Mouse (Mus musculus) MEL (cell line): Measurements from ENCODE around the gene Cdt1. TPM values are rescaled to one million over a fixed set of nuclear protein-coding genes. Genes with fewer than 3 reads are reported as not detected.

Experiments used
- DNase-seq: peaks from one replicate; pipeline ENCODE4 v3.0.0; 2011; ENCODE audit warnings: low read depth, low spot score
- H3K27ac ChIP-seq: 2 replicates; pipeline ENCODE4 v1.5.1; 2012; ENCODE audit warnings: low read depth, mild to moderate bottlenecking, control low read depth, low read length, moderate library complexity; ENCODE audit not compliant: control insufficient read depth
- H3K27me3 ChIP-seq, 2 experiments: fragments of 150-350 bp in 1 of 2; sonication (generic) in 1 of 2; 2 replicates each; pipeline ENCODE4 v1.6.1; 2012; ENCODE audit warnings: low read length in 2 of 2, mild to moderate bottlenecking in 2 of 2, improper control_type of control experiment in 1 of 2, moderate library complexity in 1 of 2; ENCODE audit not compliant: insufficient read depth in 2 of 2, control insufficient read depth in 1 of 2
- H3K36me3 ChIP-seq, 2 experiments: 2 replicates each; pipeline ENCODE4 v1.6.1; 2012 to 2014; ENCODE audit warnings: low read length in 2 of 2, improper control_type of control experiment in 1 of 2, inconsistent platforms in 1 of 2, mild to moderate bottlenecking in 1 of 2; ENCODE audit not compliant: insufficient read depth in 2 of 2, control insufficient read depth in 1 of 2
- H3K4me1 ChIP-seq, 2 experiments: fragments of 150-350 bp in 1 of 2; sonication (generic) in 1 of 2; 2 replicates each; pipeline ENCODE4 v1.6.1; 2012; ENCODE audit warnings: low read length in 2 of 2, improper control_type of control experiment in 1 of 2, mild to moderate bottlenecking in 1 of 2; ENCODE audit not compliant: insufficient read depth in 2 of 2, control insufficient read depth in 1 of 2
- H3K4me3 ChIP-seq, 2 experiments: fragments of 150-350 bp in 1 of 2; sonication (generic) in 1 of 2; 2 replicates each; pipeline ENCODE4 v1.5.1; 2012; ENCODE audit warnings: low read depth in 2 of 2, low read length in 2 of 2, mild to moderate bottlenecking in 2 of 2, moderate library complexity in 2 of 2, control low read depth in 1 of 2, improper control_type of control experiment in 1 of 2; ENCODE audit not compliant: control insufficient read depth in 1 of 2, insufficient read depth in 1 of 2
- H3K79me2 ChIP-seq: 2 replicates; pipeline ENCODE4 v1.6.1; 2012; ENCODE audit warnings: mild to moderate bottlenecking, low read length, moderate library complexity; ENCODE audit not compliant: control insufficient read depth, poor library complexity, insufficient read depth
- H3K9ac ChIP-seq: 2 replicates; pipeline ENCODE4 v1.6.1; 2012; ENCODE audit warnings: low read depth, mild to moderate bottlenecking, control low read depth, low read length, moderate library complexity; ENCODE audit not compliant: control insufficient read depth, poor library complexity, severe bottlenecking
- H3K9me3 ChIP-seq: fragments of 150-350 bp; sonication (generic); replicated peaks from 2 replicates; pipeline ENCODE4 v1.6.1; 2012; ENCODE audit warnings: mild to moderate bottlenecking, low read length, improper control_type of control experiment, moderate library complexity; ENCODE audit not compliant: insufficient read depth
- CTCF ChIP-seq, 3 experiments: IDR thresholded peaks in 2 of 3; conservative IDR thresholded peaks in 1 of 3; 2 replicates each; pipeline ENCODE4 v1.5.1; 2011 to 2012; ENCODE audit warnings: low read length in 3 of 3, low read depth in 2 of 3, mild to moderate bottlenecking in 2 of 3, improper control_type of control experiment in 1 of 3, inconsistent platforms in 1 of 3, mixed read lengths in 1 of 3, moderate library complexity in 1 of 3; ENCODE audit not compliant: control insufficient read depth in 1 of 3, insufficient read depth in 1 of 3, poor library complexity in 1 of 3, severe bottlenecking in 1 of 3
- GABPA ChIP-seq: IDR thresholded peaks from 2 replicates; pipeline ENCODE4 v1.6.1; 2012; ENCODE audit warnings: low read depth, mild to moderate bottlenecking, inconsistent platforms, low read length, improper control_type of control experiment, moderate library complexity
- MXI1 ChIP-seq: IDR thresholded peaks from 2 replicates; pipeline ENCODE4 v1.6.1; 2011; ENCODE audit warnings: mild to moderate bottlenecking, low read depth, low read length, improper control_type of control experiment
- POLR2A ChIP-seq, 2 experiments: IDR thresholded peaks; 2 replicates each; pipeline ENCODE4 v1.6.1; 2011 to 2012; ENCODE audit warnings: low read length in 2 of 2, mild to moderate bottlenecking in 2 of 2, control low read depth in 1 of 2, improper control_type of control experiment in 1 of 2, low read depth in 1 of 2, moderate library complexity in 1 of 2; ENCODE audit not compliant: control insufficient read depth in 1 of 2, insufficient read depth in 1 of 2, poor library complexity in 1 of 2
- POLR2AphosphoS2 ChIP-seq: IDR thresholded peaks from 2 replicates; pipeline ENCODE4 v1.6.1; 2011; ENCODE audit warnings: low read length, improper control_type of control experiment
- POLR2AphosphoS5 ChIP-seq: IDR thresholded peaks from 2 replicates; pipeline ENCODE4 v1.6.1; 2012; ENCODE audit warnings: low read depth, borderline replicate concordance, mild to moderate bottlenecking, inconsistent platforms, low read length, moderate library complexity, mixed read lengths
- UBTF ChIP-seq: IDR thresholded peaks from 2 replicates; pipeline ENCODE4 v1.6.1; 2012; ENCODE audit warnings: low read depth, mild to moderate bottlenecking, inconsistent platforms, low read length, improper control_type of control experiment, moderate library complexity, borderline replicate concordance; ENCODE audit not compliant: insufficient read depth
- USF1 ChIP-seq: IDR thresholded peaks from 2 replicates; pipeline ENCODE4 v1.6.1; 2014; ENCODE audit warnings: low read depth, mild to moderate bottlenecking, inconsistent platforms, low read length, improper control_type of control experiment, moderate library complexity
- USF2 ChIP-seq, 2 experiments: IDR thresholded peaks; 2 replicates each; pipeline ENCODE4 v1.6.1; 2011 to 2012; ENCODE audit warnings: improper control_type of control experiment in 2 of 2, low read length in 2 of 2, borderline replicate concordance in 1 of 2, inconsistent platforms in 1 of 2, low read depth in 1 of 2, mild to moderate bottlenecking in 1 of 2; ENCODE audit not compliant: insufficient read depth in 1 of 2
- ZC3H11A ChIP-seq: IDR thresholded peaks from 2 replicates; pipeline ENCODE4 v1.6.1; 2012; ENCODE audit warnings: low read depth, mild to moderate bottlenecking, inconsistent platforms, low read length, improper control_type of control experiment
- polyA plus RNA-seq, 2 experiments: library from polyadenylated mRNA; stranded (reverse) in 1 of 2; unstranded in 1 of 2; fragments of >175 nt in 1 of 2; fragments of >200 nt in 1 of 2; gene quantifications; 2 replicates each; pipeline versions ENCODE4 v1.2.1 to v1.2.4; 2012; ENCODE audit warnings: low replicate concordance in 2 of 2, low read depth in 1 of 2; ENCODE audit not compliant: insufficient read length in 2 of 2, insufficient read depth in 1 of 2, missing spikeins in 1 of 2
- total RNA-seq: library from RNA; depleted of rRNA; stranded (reverse); fragments of 300-350 nt; gene quantifications from 2 replicates; pipeline ENCODE4 v1.2.3, GENCODE M21; 2012

Gene Cdt1
- total and polyA plus RNA-seq, 3 experiments, result 74.6 to 84.5 TPM; not detected in 1

GRCm38 (mm10) chr8:122568109-122568504, 292 bp downstream of the Cdt1 start:
- H3K4me1 ChIP-seq, result peaks cover 0 to 15% of the 10 kb centered on the region in 2 experiments; a peak in 2 of 4 replicates
- H3K9me3 ChIP-seq, result no peaks in the 10 kb centered on the region
- H3K36me3 ChIP-seq, result peaks cover 0 to 7% of the 10 kb centered on the region in 2 experiments; a peak in 2 of 4 replicates
- no peaks in the 10 kb centered on the region for H3K27me3 ChIP-seq
- H3K27ac ChIP-seq, result peak overlapping the region; percentile 88
- peak overlapping the region; percentile 99 for H3K9ac ChIP-seq
- peak overlapping the region; percentile 62 to 90 for H3K4me3 ChIP-seq
- peak; percentile 37 for DNase-seq
- no peak for TF ChIP-seq CTCF (IDR thresholded peaks at IDR 0.05 in 2 of 3, conservative IDR thresholded peaks at IDR 0.05 in 1 of 3; ENCODE audit: control insufficient read depth in 1 of 3, insufficient read depth in 1 of 3, low read depth in 2 of 3, low read length in 3 of 3, poor library complexity in 1 of 3, severe bottlenecking in 1 of 3)
- no peak for TF ChIP-seq GABPA
- no peak for TF ChIP-seq POLR2AphosphoS5
- no peak for TF ChIP-seq MXI1
- no peak for TF ChIP-seq UBTF
- no peak for TF ChIP-seq USF1
- peak in 1 of 2 experiments; percentile 33; a peak in 1 of 4 replicates for TF ChIP-seq POLR2A (IDR thresholded peaks at IDR 0.05; ENCODE audit: control insufficient read depth in 1 of 2, insufficient read depth in 1 of 2, low read depth in 1 of 2, low read length in 2 of 2, poor library complexity in 1 of 2)
- no peak for TF ChIP-seq ZC3H11A
- peaks cover 23% of the 10 kb centered on the region for H3K79me2 ChIP-seq

- peak overlapping the region; percentile 62 to 90 for H3K4me3 ChIP-seq
- H3K79me2 ChIP-seq, result peaks cover 23% of the 10 kb centered on the region
- peaks cover 0 to 8% of the 10 kb centered on the region in 2 experiments; a peak in 2 of 4 replicates for H3K36me3 ChIP-seq
- peak overlapping the region; percentile 99 for H3K9ac ChIP-seq
- peak; percentile 42 for DNase-seq
- peaks cover 0 to 15% of the 10 kb centered on the region in 2 experiments; a peak in 2 of 4 replicates for H3K4me1 ChIP-seq
- H3K9me3 ChIP-seq, result no peaks in the 10 kb centered on the region
- TF ChIP-seq POLR2A (IDR thresholded peaks at IDR 0.05; ENCODE audit: control insufficient read depth in 1 of 2, insufficient read depth in 1 of 2, low read depth in 1 of 2, low read length in 2 of 2, poor library complexity in 1 of 2) (no peak; a peak in 1 of 4 replicates), CTCF (IDR thresholded peaks at IDR 0.05 in 2 of 3, conservative IDR thresholded peaks at IDR 0.05 in 1 of 3; ENCODE audit: control insufficient read depth in 1 of 3, insufficient read depth in 1 of 3, low read depth in 2 of 3, low read length in 3 of 3, poor library complexity in 1 of 3, severe bottlenecking in 1 of 3) (peak in 2 of 3 experiments; percentile 9 to 23; a peak in 3 of 6 replicates)
- TF ChIP-seq, all 39 proteins: peak for 1
- H3K27me3 ChIP-seq, result no peaks in the 10 kb centered on the region
- H3K27ac ChIP-seq, result peak overlapping the region; percentile 88; the same call in 1 of the 2 replicates
Measured at GRCm38 (mm10) chr8:122568881-122569309, 1.1 kb downstream of the Cdt1 start.

GRCm38 (mm10) chr8:122569329-122569728, 1.5 kb downstream of the Cdt1 start:
- Histone ChIP-seq H3K36me3 (peaks cover 0 to 12% of the 10 kb centered on the region in 2 experiments; a peak in 2 of 4 replicates), H3K4me3 (peak overlapping the region; percentile 62 to 90; a peak in 3 of 4 replicates), H3K27ac (no peak overlapping the region), H3K9ac (peak overlapping the region; percentile 99), H3K9me3 (no peaks in the 10 kb centered on the region), H3K4me1 (peaks cover 0 to 15% of the 10 kb centered on the region in 2 experiments; a peak in 3 of 4 replicates), H3K79me2 (peaks cover 23% of the 10 kb centered on the region), H3K27me3 (no peaks in the 10 kb centered on the region)
- no peak for DNase-seq
- TF ChIP-seq CTCF (IDR thresholded peaks at IDR 0.05 in 2 of 3, conservative IDR thresholded peaks at IDR 0.05 in 1 of 3; ENCODE audit: control insufficient read depth in 1 of 3, insufficient read depth in 1 of 3, low read depth in 2 of 3, low read length in 3 of 3, poor library complexity in 1 of 3, severe bottlenecking in 1 of 3) (peak; percentile 9 to 15 (median 11); a peak in 1 of 6 replicates), POLR2AphosphoS2 (0 out of 2 replicates have a peak, but pooled peaks have one; percentile 35), USF2 (IDR thresholded peaks at IDR 0.05; ENCODE audit: borderline replicate concordance in 1 of 2, insufficient read depth in 1 of 2, low read depth in 1 of 2, low read length in 2 of 2) (no peak)
